Mouse (Mus musculus) cerebellum, adult (tissue): ENCODE measurements around the gene Wwox.
A peak's percentile ranks its signal among the peaks of the same experiment; 100 is the strongest.

Source experiments
- ATAC-seq: cut with Nextera tagmentation; 2 replicates; pipeline ENCODE4 v1.9.2; 2017; ENCODE audit warnings: mild to moderate bottlenecking, moderate library complexity, mixed read lengths; ENCODE audit not compliant: insufficient number of reproducible peaks, low FRiP score, low TSS enrichment

Wwox gene

DNA sequence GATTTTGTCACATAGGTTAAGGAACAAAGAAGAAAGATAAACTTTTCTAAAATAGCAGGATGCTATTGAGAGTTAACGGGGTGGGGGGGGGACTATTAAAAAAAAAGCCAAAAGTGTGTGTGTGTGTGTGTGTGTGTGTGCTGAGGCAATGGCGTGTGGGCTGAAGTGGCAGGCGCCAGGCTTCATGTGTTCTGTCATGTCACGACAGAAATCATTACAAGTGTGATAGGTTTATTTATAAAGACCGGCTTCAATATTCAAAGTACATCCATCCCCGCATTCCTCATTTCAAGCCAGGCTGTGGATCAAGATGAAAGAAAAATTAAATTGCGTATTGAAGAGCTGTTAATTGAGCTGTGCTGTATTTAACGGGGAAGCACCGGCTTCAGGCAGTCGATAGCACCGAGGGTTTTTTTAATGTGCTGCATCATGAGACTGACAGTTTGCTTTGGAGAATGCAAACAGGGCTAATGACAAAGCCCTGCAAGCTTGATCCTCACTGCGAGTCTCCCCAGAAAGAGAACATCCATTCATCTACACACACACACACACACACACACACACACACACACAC lies 88.3 kb downstream of the Wwox start:
- ATAC-seq = no peak

DNA sequence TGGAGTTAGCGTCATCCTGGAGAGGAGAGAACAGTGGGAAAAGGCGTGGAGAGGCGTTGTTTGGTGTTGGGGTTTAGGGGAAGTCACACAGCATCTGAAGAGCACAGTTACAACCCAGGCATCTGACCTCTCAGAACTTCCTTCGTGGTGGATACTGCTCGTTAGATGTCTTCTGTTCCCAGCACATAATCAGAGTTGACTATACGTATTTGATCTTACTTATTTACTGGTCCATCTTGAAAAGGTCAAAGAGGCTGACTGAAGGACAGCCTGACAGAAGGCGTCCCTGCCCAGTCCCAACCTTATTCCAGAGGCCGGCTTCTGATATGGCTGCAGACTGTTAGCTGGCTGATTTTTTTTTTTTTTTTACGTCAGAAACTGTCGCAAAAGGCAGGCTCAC lies 90.1 kb downstream of the Wwox start:
- no peak for ATAC-seq

DNA sequence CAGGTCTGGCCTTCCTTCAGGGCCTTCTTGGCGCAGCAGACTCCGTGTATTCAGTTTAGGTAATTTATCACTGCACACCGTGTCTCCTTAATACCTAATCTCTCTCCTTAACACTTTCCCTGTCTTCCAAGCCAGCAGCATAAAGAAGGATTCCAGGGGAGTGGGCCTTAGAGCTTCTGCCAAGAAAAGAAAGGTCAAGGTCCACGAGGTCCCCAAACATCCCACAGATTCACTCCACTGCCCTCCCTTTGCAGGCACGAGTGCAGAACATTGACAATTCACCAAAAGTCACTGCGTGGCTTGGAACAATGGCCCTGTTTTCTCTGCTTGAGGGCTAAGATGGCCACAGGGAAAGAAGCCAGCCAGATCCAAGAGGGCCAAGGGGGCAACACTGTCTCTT lies 96.7 kb downstream of the Wwox start:
- no peak for ATAC-seq

DNA sequence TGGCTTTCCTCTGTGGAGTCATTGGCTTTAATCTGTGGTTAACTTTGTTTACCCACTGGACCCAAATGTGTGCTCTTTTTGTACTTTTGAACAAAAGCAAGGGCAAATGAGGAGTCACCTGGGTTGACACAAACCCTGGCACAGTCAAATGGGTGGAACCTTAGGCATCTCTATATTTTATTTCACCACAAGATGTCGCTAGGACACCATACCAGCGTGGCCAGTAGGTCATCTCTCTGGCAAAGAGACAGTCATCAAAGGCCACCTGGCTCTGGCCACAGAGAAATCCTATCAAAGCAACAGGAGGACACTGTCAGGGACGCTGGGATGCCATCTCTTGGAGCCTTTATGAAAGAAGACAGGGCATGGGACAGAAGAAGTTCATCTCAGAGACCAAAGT lies 101.7 kb downstream of the Wwox start:
- peak; percentile 84 for ATAC-seq

DNA sequence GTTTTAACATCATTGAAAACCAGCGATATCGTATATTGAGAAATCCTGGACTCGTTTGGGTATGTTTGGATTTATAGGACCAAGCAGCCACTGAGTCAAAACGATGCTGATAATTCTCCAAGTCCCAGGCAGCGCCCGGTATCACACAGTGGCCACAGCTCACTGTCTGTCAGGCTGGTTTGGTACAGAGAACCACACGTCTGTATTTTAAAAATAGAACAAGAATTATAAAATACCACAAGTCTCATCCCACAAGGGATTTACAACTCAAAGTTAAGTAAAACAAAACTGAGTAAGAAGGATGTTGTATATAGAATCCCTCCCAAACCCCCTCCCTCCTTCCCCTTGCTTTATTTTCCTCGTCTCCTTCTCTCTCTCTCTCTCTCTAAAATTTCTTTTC lies 108.9 kb downstream of the Wwox start:
- ATAC-seq = no peak

DNA sequence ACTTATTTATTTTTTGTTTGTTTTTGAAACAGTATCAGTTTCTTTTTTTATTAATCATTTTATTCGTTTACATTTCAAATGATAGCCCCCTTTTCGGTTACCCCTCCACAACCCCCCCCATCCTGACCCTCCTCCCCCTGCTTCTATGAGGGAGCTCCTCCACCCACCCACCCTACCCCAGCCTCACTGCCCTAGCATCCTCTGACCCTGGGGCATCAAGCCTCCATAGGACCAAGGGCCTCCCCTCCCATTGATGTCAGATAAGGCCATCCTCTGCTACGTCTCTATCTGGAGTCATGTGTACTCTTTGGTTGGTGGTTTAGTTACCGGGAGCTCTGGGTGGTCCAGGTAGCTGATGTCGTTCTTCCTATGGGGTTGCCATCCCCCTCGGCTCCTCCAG lies 109.4 kb downstream of the Wwox start:
- no peak for ATAC-seq

DNA sequence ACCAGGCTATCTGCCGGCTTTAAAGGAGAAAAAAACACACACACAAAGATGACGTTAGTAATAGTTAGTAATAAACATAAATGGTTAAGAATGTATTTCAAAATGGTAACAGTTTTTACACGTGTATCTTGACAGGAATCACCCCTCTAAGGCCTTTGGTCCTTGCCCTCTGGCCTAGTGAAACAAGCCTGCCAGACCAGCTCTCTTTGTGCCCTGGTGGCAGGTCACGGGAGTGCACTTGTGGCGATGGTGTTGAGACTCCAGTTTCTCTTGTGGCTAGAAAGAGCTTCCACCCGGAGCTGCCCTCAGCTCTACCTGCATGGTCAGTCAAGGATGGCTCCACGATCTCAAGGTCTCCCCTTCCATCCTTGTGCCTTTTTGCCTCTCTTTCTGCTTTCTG lies 110.6 kb downstream of the Wwox start:
- no peak for ATAC-seq

DNA sequence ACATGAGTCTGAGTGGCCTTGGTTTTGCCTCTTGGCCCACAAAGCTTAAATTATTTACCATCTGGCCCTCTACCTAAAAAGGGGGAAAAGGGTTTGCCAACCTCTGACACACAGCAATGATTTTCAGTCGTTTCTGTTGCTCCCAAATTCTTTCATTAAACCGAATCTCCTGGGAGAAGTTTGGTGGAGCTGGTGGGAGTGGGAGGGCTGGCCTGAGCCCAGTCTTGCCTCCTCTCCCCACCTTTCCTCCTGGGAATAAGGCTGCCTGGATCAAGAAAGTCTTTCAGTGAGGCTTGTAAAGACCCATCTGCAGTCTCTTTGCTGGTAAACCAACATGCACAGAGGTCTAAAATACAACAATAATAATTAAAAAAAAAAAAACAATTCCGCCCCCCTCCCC lies 113.2 kb downstream of the Wwox start:
- ATAC-seq = no peak

DNA sequence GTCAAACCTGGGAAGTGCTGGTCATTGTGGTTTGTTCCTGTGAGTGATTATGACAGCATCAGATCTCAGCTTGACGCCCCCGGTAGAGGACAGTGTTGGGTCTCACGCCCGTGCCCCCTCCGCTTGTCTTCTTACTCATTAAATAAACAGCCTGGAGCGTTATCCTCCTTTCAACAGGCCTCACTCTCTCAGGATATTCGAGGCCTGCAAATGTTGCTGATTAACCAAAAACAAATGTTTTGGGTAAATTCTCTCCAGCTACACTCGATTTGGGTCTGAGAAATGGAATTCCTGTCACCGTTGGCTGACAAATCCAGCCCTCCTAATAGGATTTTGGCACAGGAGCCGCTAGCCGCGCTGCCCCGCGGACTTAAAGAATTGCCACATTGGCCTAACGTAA lies 115.5 kb downstream of the Wwox start:
- ATAC-seq = no peak

DNA sequence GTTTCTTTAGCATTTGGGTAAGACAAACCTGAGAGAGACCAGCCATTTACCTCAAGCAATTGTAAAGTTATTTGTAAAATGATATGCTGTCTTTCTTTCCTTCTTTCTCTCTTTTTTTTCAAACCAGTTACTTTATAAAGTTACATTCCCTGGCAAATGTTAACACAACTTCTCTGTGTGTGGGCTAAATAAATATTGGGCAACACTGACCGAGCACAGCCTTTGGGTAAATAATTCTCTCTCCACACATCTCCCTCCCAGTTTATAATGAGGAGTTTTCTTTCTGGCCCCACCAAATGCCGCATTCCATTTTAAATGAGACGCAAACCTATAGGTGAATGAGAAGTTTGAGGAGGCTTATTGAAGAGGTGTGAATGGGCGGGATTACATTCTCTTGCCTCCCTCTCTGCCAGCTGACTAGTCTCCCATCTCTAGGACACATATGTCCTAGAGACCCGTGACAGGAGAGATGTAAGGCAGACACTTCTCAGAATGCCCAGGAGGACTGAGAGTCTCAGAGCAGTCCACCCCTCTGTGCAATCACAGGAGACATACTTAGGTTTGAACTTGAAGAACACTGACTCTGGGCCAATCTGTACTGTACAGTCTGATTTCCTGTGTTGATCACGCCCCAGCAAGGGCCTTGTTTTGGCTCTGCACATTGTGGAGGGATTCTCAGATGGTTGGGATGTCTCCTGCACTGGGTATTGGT lies 116.2 kb downstream of the Wwox start:
- ATAC-seq = no peak

DNA sequence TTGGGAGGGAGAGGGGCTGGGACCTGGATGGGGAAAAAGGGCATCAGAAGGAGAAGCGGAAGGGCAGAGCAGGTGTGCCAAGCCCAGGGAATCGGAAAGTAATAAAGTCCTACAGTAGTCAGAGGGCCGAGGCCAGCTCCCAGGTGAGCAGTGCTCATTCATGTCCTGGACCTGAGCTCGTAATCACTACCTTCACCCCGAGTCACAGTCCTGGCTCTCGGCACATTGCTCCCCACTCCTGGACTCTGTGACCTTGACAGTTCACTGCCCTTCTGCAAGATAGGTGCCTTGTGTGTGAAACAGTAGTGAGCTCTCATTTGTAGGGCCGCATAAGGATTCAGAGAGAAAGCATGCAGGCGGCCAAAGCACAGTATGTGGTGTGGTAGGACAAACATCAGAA lies 121.7 kb downstream of the Wwox start:
- no peak for ATAC-seq

DNA sequence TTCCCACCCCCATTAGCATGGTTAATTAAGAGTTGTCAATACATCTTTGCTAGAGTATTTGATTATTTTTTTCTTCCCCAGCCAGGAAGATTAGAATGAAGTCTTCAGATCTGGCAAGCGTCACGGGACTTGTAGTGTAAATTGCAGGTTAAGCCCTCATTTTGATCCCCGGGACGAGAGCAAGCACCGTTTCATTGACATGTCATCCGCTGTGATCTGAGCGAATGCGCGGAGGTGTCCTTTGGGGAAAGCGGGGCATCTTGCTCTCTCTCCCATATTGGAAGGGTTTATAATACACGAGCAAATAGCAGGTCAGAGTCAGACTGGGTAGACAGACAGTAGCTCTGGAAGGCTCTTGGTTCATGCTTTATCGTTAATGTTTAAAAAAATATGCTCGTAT lies 123.0 kb downstream of the Wwox start:
- ATAC-seq = no peak

DNA sequence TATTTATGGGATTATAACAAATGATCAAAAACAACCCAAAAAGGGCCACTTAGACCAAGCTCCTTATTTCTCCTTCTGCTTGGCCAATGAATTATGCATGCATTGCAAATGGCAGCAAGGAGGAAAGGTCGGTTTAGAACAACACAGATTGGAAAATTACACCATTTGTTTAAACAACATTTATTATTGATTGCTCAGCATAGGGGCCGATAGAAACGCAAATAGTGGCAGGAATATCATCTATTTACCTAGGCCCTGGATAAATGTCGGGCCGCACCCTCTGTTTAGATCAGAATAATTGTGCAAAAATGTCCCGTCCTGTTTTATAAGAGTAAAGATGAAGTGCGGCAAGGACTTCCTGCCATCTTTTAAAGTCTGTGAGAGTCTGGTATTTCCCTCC lies 123.9 kb downstream of the Wwox start:
- ATAC-seq = no peak

DNA sequence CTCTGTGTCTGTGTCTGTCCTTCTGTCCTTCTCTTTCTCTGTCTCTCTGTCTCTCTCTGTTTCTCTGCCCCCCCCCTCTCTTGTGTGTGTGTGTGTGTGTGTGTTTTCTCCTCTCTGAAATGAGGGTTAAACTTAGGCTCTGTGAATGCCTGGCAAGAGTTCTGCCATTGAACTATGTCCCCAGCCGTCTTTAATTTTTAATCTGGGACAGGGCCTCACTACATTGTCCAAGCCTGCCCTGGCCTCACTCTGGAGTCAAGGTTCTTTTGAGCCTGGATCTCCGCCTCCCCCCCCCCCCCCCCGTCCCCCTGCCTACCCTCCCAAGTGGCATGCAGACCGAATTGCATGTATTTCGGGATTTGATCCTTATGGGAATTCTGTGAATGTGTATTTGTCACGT lies 124.6 kb downstream of the Wwox start:
- ATAC-seq = no peak

DNA sequence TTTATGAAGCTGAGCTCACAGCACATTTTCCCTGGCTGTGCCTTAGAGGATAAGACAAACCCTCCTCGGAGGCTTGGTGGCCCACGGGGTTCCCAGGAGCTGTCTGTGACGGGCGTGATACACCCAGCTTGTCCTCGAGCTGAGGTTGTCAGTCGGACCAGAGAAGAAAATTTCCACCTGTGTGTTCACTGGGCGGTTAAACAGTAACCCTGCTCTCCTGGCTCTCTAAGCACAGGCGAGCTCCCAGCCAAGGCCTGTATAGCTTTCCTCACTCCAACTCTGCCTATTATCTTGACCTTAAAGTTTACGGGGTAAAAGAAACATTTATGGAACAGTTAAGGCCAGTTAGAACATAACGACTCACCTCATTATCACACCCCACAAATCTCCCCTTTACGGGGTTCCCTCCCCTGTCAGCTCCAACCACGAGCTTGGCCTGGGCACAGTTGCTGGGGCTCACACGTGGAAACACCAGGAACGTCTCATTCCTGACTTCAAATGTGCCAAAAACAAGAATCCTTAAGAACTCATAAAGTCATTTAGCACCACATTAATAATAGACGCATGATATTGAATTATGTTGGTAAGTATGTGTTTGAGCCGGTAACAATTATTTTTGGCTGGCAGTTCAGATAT lies 129.2 kb downstream of the Wwox start:
- ATAC-seq = no peak

DNA sequence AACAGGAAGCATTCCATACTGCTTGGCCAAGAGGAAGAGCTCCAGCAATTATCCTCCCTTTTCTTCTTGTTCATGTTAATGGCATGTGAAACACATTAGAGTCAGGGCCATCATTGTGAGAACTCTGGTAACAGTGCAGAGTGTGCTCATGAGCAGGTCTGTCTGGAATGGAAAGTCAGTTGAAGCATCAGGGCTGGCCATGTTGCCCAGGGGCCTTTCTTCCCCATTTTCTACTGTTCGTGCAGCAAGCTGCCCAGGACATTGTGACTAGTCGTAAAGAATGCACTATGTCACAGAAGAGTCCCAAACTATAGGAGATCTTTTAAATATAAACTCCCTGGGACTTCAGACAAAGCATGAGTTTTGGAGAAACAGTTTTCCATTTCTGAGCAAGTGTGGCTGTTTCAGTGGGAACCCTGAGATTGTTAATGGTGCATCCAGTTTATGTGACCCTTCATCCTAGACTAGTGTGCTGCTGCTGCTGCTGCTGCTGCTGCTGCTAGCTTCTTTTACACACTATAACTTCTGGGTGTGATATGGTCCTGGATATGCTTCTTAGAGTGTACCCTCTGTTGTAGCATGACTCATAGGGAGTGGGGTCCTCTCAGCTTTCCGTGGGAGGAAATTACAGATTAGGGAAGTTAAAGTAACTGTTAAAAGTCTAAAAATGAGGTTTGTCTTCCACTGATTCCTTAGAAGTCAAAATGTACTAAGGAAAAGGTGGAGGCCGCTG lies 133.7 kb downstream of the Wwox start:
- ATAC-seq = no peak

DNA sequence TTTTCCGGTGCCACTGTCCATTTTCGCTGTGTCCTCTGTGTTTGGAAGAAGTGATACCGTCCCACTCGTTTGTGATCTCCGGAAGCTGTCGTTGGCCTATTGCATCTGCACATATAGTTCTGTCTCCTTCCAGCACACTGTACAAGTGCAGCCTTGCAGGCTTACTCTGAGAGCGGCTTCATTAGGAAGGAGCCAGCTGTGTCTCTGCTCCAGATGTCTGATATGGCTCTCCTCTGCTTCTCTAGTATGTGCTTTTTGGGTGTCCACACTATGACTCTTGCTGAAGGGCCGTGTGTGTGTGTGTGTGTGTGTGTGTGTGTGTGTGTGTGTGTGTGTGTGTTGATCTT lies 134.3 kb downstream of the Wwox start:
- ATAC-seq = no peak

DNA sequence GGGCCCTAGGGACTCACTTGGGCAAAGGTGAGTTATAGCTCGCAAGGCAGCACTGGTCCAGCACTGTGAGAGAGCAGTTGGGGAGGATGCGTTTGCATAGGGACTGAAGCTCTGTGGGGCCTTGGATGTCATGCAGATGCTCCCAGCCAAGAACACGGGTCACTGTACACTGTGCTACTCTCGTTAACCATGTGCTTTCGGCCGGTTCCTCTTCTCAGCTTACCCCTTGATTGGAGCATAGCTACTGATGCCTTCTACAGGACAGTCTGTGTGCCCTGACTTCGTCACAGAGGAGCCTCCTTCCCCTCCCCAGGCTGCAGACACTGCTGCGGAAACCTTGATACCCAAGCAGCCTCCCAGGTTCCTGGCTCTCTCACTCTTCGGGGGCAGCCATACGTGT lies 139.8 kb downstream of the Wwox start:
- ATAC-seq = no peak

DNA sequence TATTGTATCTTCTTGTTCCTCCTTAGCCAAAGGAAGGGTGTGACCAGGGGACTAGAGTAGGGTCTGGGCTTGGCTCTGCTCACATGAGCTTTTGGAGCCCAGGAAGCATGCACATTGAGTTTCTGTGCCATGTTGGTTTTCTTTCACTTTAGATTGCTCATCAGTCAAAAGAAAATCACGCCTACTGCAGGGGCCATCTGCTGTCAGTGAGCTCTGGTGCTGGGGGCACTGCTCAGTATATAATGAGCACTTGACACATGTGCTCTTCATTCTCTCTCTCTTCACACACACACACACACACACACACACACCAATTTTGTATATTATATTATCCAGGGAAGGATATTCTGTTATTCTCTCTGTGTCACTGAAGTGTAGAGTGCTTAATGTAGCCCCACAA lies 141.2 kb downstream of the Wwox start:
- ATAC-seq = no peak

DNA sequence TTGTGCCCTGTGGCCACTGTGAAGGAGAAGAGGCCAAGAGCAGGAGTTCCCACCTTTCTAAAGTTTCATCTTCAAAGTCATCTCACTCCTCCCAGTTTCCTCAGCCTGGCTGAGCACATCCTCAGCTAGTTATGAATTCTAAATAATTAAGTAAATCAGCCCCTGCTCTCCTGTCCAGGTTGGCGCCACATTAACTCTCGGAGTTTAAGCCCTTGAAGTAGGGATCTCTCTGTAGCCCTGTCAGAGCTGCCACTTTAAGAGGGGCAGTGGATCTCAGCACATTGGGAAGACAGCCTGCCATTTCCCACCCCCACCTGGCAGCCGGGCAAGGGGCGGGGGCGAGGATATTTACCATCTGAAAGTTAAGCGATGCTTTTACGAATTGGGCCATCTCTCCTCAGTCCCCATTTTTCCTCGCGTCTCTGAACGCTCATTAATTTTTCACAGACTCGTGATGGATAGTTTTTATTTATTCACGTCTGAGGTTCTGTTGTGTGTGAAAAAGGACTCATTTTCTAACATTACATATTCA lies 150.9 kb downstream of the Wwox start:
- no peak for ATAC-seq
